Mouse (Mus musculus) liver, embryonic 13.5 days (tissue): ENCODE measurements around the gene Maml1. TPM values are rescaled to one million over a fixed set of nuclear protein-coding genes. Genes with fewer than 3 reads are reported as not detected.

Experiments used
- ATAC-seq: fragments of 200-750 bp; cut with Nextera tagmentation; 2 replicates; pipeline ENCODE4 v1.8.0; 2017; ENCODE audit warnings: low read depth, mild to moderate bottlenecking, moderate number of reproducible peaks, moderate library complexity
- DNase-seq: peaks from one replicate; pipeline ENCODE4 v3.0.0; 2022
- H3K27ac ChIP-seq: fragments of 300-500 bp; sonication (generic); 2 replicates; pipeline ENCODE4 v1.5.1; 2015; ENCODE audit warnings: moderate library complexity, mild to moderate bottlenecking, inconsistent platforms
- H3K27me3 ChIP-seq: fragments of 300-500 bp; sonication (generic); 2 replicates; pipeline ENCODE4 v1.6.1; 2015; ENCODE audit warnings: mild to moderate bottlenecking, inconsistent platforms
- H3K36me3 ChIP-seq: fragments of 300-500 bp; sonication (generic); 2 replicates; pipeline ENCODE4 v1.6.1; 2015; ENCODE audit warnings: mild to moderate bottlenecking, inconsistent platforms
- H3K4me1 ChIP-seq: fragments of 300-500 bp; sonication (generic); replicated peaks from 2 replicates; pipeline ENCODE4 v1.6.1; 2015; ENCODE audit warnings: inconsistent platforms
- H3K4me2 ChIP-seq: fragments of 300-500 bp; sonication (generic); 2 replicates; pipeline ENCODE4 v1.6.1; 2015; ENCODE audit warnings: inconsistent platforms, mild to moderate bottlenecking, moderate library complexity
- H3K4me3 ChIP-seq: fragments of 300-500 bp; sonication (generic); replicated peaks from 2 replicates; pipeline ENCODE4 v1.5.1; 2015; ENCODE audit warnings: mild to moderate bottlenecking, inconsistent platforms
- H3K9ac ChIP-seq: fragments of 300-500 bp; sonication (generic); 2 replicates; pipeline ENCODE4 v1.6.1; 2015; ENCODE audit warnings: mild to moderate bottlenecking, inconsistent platforms
- H3K9me3 ChIP-seq: fragments of 300-500 bp; sonication (generic); replicated peaks from 2 replicates; pipeline ENCODE4 v1.6.1; 2016; ENCODE audit warnings: inconsistent platforms
- WGBS: fragments of 180-500 bp; shearing (Covaris S2); methylation state at CpG from one replicate; pipeline ENCODE4 v1.1.7; 2015; ENCODE audit not compliant: insufficient replicate concordance; 5-methylcytosine and 5-hydroxymethylcytosine counted together
- polyA plus RNA-seq: library from polyadenylated mRNA; unstranded; fragments of >200 nt; fragmentation: Nextera tagmentation; extraction: Ambion mirVana; gene quantifications from 2 replicates; pipeline ENCODE4 v1.2.1, GENCODE M21; 2015

Gene Maml1
- polyA plus RNA-seq, 1 experiment from 2014 or later, result 1.4 TPM

GRCm38 (mm10) chr11:50258310-50258709 is 33.8 kb downstream of the Maml1 start:
- 75% methylated on average over 7 of the region's 7 CpGs for WGBS
- no peak for ATAC-seq
- Histone ChIP-seq H3K27ac (no peak overlapping the region), H3K9ac (no peak overlapping the region), H3K4me3 (no peak overlapping the region), H3K36me3 (peaks cover 72% of the 10 kb centered on the region), H3K9me3 (no peaks in the 10 kb centered on the region), H3K4me2 (no peak overlapping the region), H3K27me3 (no peaks in the 10 kb centered on the region), H3K4me1 (no peaks in the 10 kb centered on the region)
- no peak for DNase-seq

- no peak overlapping the region for H3K9ac ChIP-seq
- H3K27ac ChIP-seq, result no peak overlapping the region
- H3K36me3 ChIP-seq, result peaks cover 56% of the 10 kb centered on the region
- no peak for ATAC-seq
- WGBS, result 52% methylated on average over 7 of the region's 7 CpGs
- H3K9me3 ChIP-seq, result no peaks in the 10 kb centered on the region
- H3K4me3 ChIP-seq, result no peak overlapping the region
- no peaks in the 10 kb centered on the region for H3K4me1 ChIP-seq
- no peaks in the 10 kb centered on the region for H3K27me3 ChIP-seq
- no peak overlapping the region for H3K4me2 ChIP-seq
- no peak for DNase-seq
These were observed 35.5 kb downstream of the Maml1 start for GRCm38 (mm10) chr11:50256615-50257014.

GRCm38 (mm10) chr11:50254010-50254580 is 38.0 kb downstream of the Maml1 start:
- ATAC-seq, result no peak
- Histone ChIP-seq H3K4me1 (no peaks in the 10 kb centered on the region), H3K9ac (no peak overlapping the region), H3K27ac (no peak overlapping the region), H3K27me3 (no peaks in the 10 kb centered on the region), H3K4me3 (no peak overlapping the region), H3K36me3 (peaks cover 30% of the 10 kb centered on the region), H3K9me3 (no peaks in the 10 kb centered on the region), H3K4me2 (no peak overlapping the region)
- 74% methylated on average over 12 of the region's 12 CpGs for WGBS
- DNase-seq, result no peak

- peaks cover 23% of the 10 kb centered on the region for H3K36me3 ChIP-seq
- DNase-seq, result no peak
- WGBS, result 67% methylated on average over 1 of the region's 1 CpGs
- H3K9ac ChIP-seq, result no peak overlapping the region
- no peak overlapping the region for H3K4me2 ChIP-seq
- no peak overlapping the region for H3K27ac ChIP-seq
- ATAC-seq, result no peak
- no peaks in the 10 kb centered on the region for H3K9me3 ChIP-seq
- H3K27me3 ChIP-seq, result no peaks in the 10 kb centered on the region
- H3K4me3 ChIP-seq, result no peak overlapping the region
- no peaks in the 10 kb centered on the region for H3K4me1 ChIP-seq
These were observed 38.7 kb downstream of the Maml1 start for GRCm38 (mm10) chr11:50253393-50253792.

- Histone ChIP-seq H3K9ac (no peak overlapping the region), H3K4me1 (no peaks in the 10 kb centered on the region), H3K27ac (no peak overlapping the region), H3K4me3 (no peak overlapping the region), H3K9me3 (no peaks in the 10 kb centered on the region), H3K36me3 (peaks cover 17% of the 10 kb centered on the region), H3K27me3 (no peaks in the 10 kb centered on the region), H3K4me2 (no peak overlapping the region)
- 69% methylated on average over 11 of the region's 11 CpGs for WGBS
- ATAC-seq (no peak), DNase-seq (no peak)
These were observed 39.3 kb downstream of the Maml1 start for GRCm38 (mm10) chr11:50252684-50253265.

GRCm38 (mm10) chr11:50252166-50252565 is 39.9 kb downstream of the Maml1 start:
- Histone ChIP-seq H3K4me3 (no peak overlapping the region), H3K27me3 (no peaks in the 10 kb centered on the region), H3K36me3 (peaks cover 11% of the 10 kb centered on the region), H3K4me2 (no peak overlapping the region), H3K9me3 (no peaks in the 10 kb centered on the region), H3K27ac (no peak overlapping the region), H3K9ac (no peak overlapping the region), H3K4me1 (no peaks in the 10 kb centered on the region)
- WGBS, result 61% methylated on average over 3 of the region's 3 CpGs
- no peak for ATAC-seq
- no peak for DNase-seq

- ATAC-seq (no peak), DNase-seq (no peak)
- Histone ChIP-seq H3K27me3 (no peaks in the 10 kb centered on the region), H3K4me1 (no peaks in the 10 kb centered on the region), H3K9ac (no peak overlapping the region), H3K36me3 (no peaks in the 10 kb centered on the region), H3K4me2 (no peak overlapping the region), H3K27ac (no peak overlapping the region), H3K4me3 (no peak overlapping the region), H3K9me3 (no peaks in the 10 kb centered on the region)
- 69% methylated on average over 7 of the region's 7 CpGs for WGBS
These were observed 43.5 kb downstream of the Maml1 start for GRCm38 (mm10) chr11:50248473-50249171.

GRCm38 (mm10) chr11:50245269-50245668 is 46.8 kb downstream of the Maml1 start:
- no peaks in the 10 kb centered on the region for H3K27me3 ChIP-seq
- ATAC-seq (no peak), DNase-seq (no peak)
- peaks cover 8% of the 10 kb centered on the region; the same call in 1 of the 2 replicates for H3K4me1 ChIP-seq
- no peak overlapping the region for H3K4me3 ChIP-seq
- no peak overlapping the region for H3K27ac ChIP-seq
- H3K9me3 ChIP-seq, result no peaks in the 10 kb centered on the region
- no peak overlapping the region for H3K4me2 ChIP-seq
- 58% methylated on average over 5 of the region's 5 CpGs for WGBS
- H3K9ac ChIP-seq, result no peak overlapping the region
- no peaks in the 10 kb centered on the region for H3K36me3 ChIP-seq

- Histone ChIP-seq H3K36me3 (no peaks in the 10 kb centered on the region), H3K4me3 (no peak overlapping the region), H3K9ac (no peak overlapping the region), H3K27ac (no peak overlapping the region), H3K9me3 (no peaks in the 10 kb centered on the region), H3K27me3 (no peaks in the 10 kb centered on the region), H3K4me2 (no peak overlapping the region), H3K4me1 (peaks cover 17% of the 10 kb centered on the region)
- DNase-seq (no peak), ATAC-seq (no peak)
- 41% methylated on average over 6 of the region's 6 CpGs for WGBS
These were observed 48.2 kb downstream of the Maml1 start for GRCm38 (mm10) chr11:50243926-50244325.

GRCm38 (mm10) chr11:50240235-50240911 is 51.7 kb downstream of the Maml1 start:
- no peak overlapping the region for H3K9ac ChIP-seq
- no peak overlapping the region; the same call in 1 of the 2 replicates for H3K27ac ChIP-seq
- H3K27me3 ChIP-seq, result peaks cover 3% of the 10 kb centered on the region; the same call in 1 of the 2 replicates
- H3K4me2 ChIP-seq, result no peak overlapping the region
- WGBS, result 28% methylated on average over 7 of the region's 7 CpGs
- no peak for DNase-seq
- peaks cover 50% of the 10 kb centered on the region for H3K4me1 ChIP-seq
- H3K36me3 ChIP-seq, result peaks cover 2% of the 10 kb centered on the region
- ATAC-seq, result no peak
- no peaks in the 10 kb centered on the region for H3K9me3 ChIP-seq
- no peak overlapping the region for H3K4me3 ChIP-seq
